Mouse (Mus musculus) layer of hippocampus, postnatal 25 days (tissue): ENCODE results near the gene Plvap. TPM values are rescaled to one million over a fixed set of nuclear protein-coding genes. Genes with fewer than 3 reads are reported as not detected.

ENCODE experiments used
- total RNA-seq, 2 experiments: library from RNA; stranded (reverse); gene quantifications; 2 replicates each; pipeline ENCODE4 v1.2.3; 2021

Plvap gene
- total RNA-seq, 2 experiments from 2014 or later, result 6.1 to 6.7 TPM

Other genes starting within 250 kb of the Plvap start
- gene Myo9b, start 239.0 kb downstream of the Plvap start, total RNA-seq, result 10 to 100 TPM; 26.8 to 35.6 TPM
- gene Haus8, start 238.8 kb downstream of the Plvap start, total RNA-seq, result 10 to 100 TPM; 13.2 TPM
- gene Use1, start 144.9 kb downstream of the Plvap start, total RNA-seq, result 100 to 1,000 TPM; 113 TPM
- gene Ocel1, start 140.5 kb downstream of the Plvap start, total RNA-seq, result 10 to 100 TPM; 15.3 to 18.5 TPM
- gene Nr2f6, start 129.8 kb downstream of the Plvap start, total RNA-seq, result 10 to 100 TPM; 43.0 to 44.1 TPM
- 1 to 10 TPM; 3.6 to 4.4 TPM for gene Ushbp1, start 116.0 kb downstream of the Plvap start, total RNA-seq
- gene Babam1, start 114.9 kb downstream of the Plvap start, total RNA-seq, result 10 to 100 TPM; 98.0 to 99.3 TPM
- gene Ankle1, start 105.7 kb downstream of the Plvap start, total RNA-seq, result under 1 TPM; 0.31 to 0.47 TPM
- gene Abhd8, start 48.1 kb downstream of the Plvap start, total RNA-seq, result 100 to 1,000 TPM; 235 to 284 TPM
- gene Mrpl34, start 46.8 kb downstream of the Plvap start, total RNA-seq, result 10 to 100 TPM; 49.9 to 54.7 TPM
- 10 to 100 TPM; 95.6 to 97.2 TPM for gene Dda1, start 42.6 kb downstream of the Plvap start, total RNA-seq
- gene Ano8, start 25.8 kb downstream of the Plvap start, total RNA-seq, result 10 to 100 TPM; 53.5 to 58.0 TPM
- gene Gtpbp3, start 23.6 kb downstream of the Plvap start, total RNA-seq, result 10 to 100 TPM; 28.4 to 36.4 TPM
- not detected for gene Ccdc194, start 14.0 kb upstream of the Plvap start, total RNA-seq
- 1 to 10 TPM; 3.0 to 4.1 TPM for gene Bst2, start 25.7 kb upstream of the Plvap start, total RNA-seq
- 10 to 100 TPM; 30.9 to 33.6 TPM for gene Mvb12a, start 31.2 kb upstream of the Plvap start, total RNA-seq
- not detected for gene Tmem221, start 47.1 kb upstream of the Plvap start, total RNA-seq
- not detected for gene Nxnl1, start 54.8 kb upstream of the Plvap start, total RNA-seq
- gene Slc27a1, start 57.1 kb upstream of the Plvap start, total RNA-seq, result 100 to 1,000 TPM; 107 to 128 TPM
- gene Pgls, start 80.4 kb upstream of the Plvap start, total RNA-seq, result 10 to 100 TPM; 36.3 to 38.9 TPM
- gene Fam129c, start 85.9 kb upstream of the Plvap start, total RNA-seq, result 1 to 10 TPM; 2.7 to 4.3 TPM
- gene Colgalt1, start 99.2 kb upstream of the Plvap start, total RNA-seq, result 10 to 100 TPM; 56.7 to 58.7 TPM
- 100 to 1,000 TPM; 235 to 291 TPM for gene Unc13a, start 160.0 kb upstream of the Plvap start, total RNA-seq
- 1 to 10 TPM; 4.9 to 5.6 TPM for gene Jak3, start 164.5 kb upstream of the Plvap start, total RNA-seq
- 1 to 10 TPM in 1 of 2 experiments, under 1 TPM in 1; 0.98 to 3.3 TPM for gene Insl3, start 177.5 kb upstream of the Plvap start, total RNA-seq
- under 1 TPM; 0.42 to 0.47 TPM for gene B3gnt3, start 190.0 kb upstream of the Plvap start, total RNA-seq
- 100 to 1,000 TPM in 1 of 2 experiments, 10 to 100 TPM in 1; 88.0 to 106 TPM for gene Fcho1, start 214.0 kb upstream of the Plvap start, total RNA-seq